Comparison of ENCODE assay signal across 9 mouse cellular contexts in genomic region chr4:135898380-135899049, GRCm38 (mm10). TPM values are rescaled to one million over a fixed set of nuclear protein-coding genes. Genes with fewer than 3 reads are reported as not detected.
A peak's percentile ranks its signal among the peaks of the same experiment; 100 is the strongest.
DNase-seq lines count a peak whose midpoint lies in the region; ATAC-seq lines count a peak whose summit lies in the region.
"Had no signal": no experiment of that assay in that cellular context is flagged by ENCODE, and none has a peak within 500 bp of the region (broad histone marks: within the 10 kb centered on the region; RNA-seq: fewer than 3 reads in every experiment).

No protein-coding gene starts in this region.

- no peaks in the 10 kb centered on the region for H3K9me3 ChIP-seq in kidney, embryonic 14.5 days (ENCODE audit: control insufficient read depth, low read length)
- H3K9me3 ChIP-seq in lung, embryonic 16.5 days (ENCODE audit: control insufficient read depth, low read length), result no peaks in the 10 kb centered on the region
- no peaks in the 10 kb centered on the region for H3K9me3 ChIP-seq in forebrain, embryonic 16.5 days (ENCODE audit: control insufficient read depth, low read length)
- H3K9me3 ChIP-seq in midbrain, embryonic 14.5 days (ENCODE audit: control insufficient read depth, low read length), result no peaks in the 10 kb centered on the region
- H3K9me3 ChIP-seq: lung, embryonic 15.5 days had no signal

- 0 out of 2 replicates have a peak overlapping the region, but pooled peaks have one; percentile 4 for H3K9ac ChIP-seq in kidney, embryonic 14.5 days (ENCODE audit: low read depth, low read length)
- no peak overlapping the region for H3K9ac ChIP-seq in lung, embryonic 16.5 days (ENCODE audit: low read length)
- no peak overlapping the region for H3K9ac ChIP-seq in forebrain, embryonic 16.5 days (replicated peaks; ENCODE audit: low read depth, low read length)
- H3K9ac ChIP-seq in midbrain, embryonic 14.5 days (replicated peaks; ENCODE audit: low read length), result no peak overlapping the region
- H3K9ac ChIP-seq: lung, embryonic 15.5 days had no signal

- WGBS in kidney, embryonic 14.5 days, result 69% methylated on average over 8 of the region's 9 CpGs
- WGBS in lung, embryonic 16.5 days, result 49% methylated on average over 9 of the region's 9 CpGs
- WGBS in forebrain, embryonic 16.5 days, result 82% methylated on average over 8 of the region's 9 CpGs
- 81% methylated on average over 9 of the region's 9 CpGs for WGBS in midbrain, embryonic 14.5 days

- H3K36me3 ChIP-seq in kidney, embryonic 14.5 days (ENCODE audit: control insufficient read depth, insufficient read depth, low read length), result no peaks in the 10 kb centered on the region
- no peaks in the 10 kb centered on the region for H3K36me3 ChIP-seq in lung, embryonic 16.5 days (ENCODE audit: control insufficient read depth, insufficient read depth, low read length)
- no peaks in the 10 kb centered on the region for H3K36me3 ChIP-seq in forebrain, embryonic 16.5 days (ENCODE audit: control insufficient read depth, insufficient read depth)
- H3K36me3 ChIP-seq in midbrain, embryonic 14.5 days (ENCODE audit: control insufficient read depth, insufficient read depth, low read length), result no peaks in the 10 kb centered on the region
- H3K36me3 ChIP-seq: lung, embryonic 15.5 days had no signal

- no peaks in the 10 kb centered on the region for H3K27me3 ChIP-seq in kidney, embryonic 14.5 days (ENCODE audit: control insufficient read depth, insufficient read depth, low read length)
- no peaks in the 10 kb centered on the region for H3K27me3 ChIP-seq in lung, embryonic 16.5 days (ENCODE audit: control insufficient read depth, insufficient read depth, low read depth, low read length)
- H3K27me3 ChIP-seq in forebrain, embryonic 16.5 days (replicated peaks; ENCODE audit: control insufficient read depth, insufficient read depth, low read length), result no peaks in the 10 kb centered on the region
- H3K27me3 ChIP-seq in midbrain, embryonic 14.5 days (ENCODE audit: control insufficient read depth, insufficient read depth, low read length), result no peaks in the 10 kb centered on the region
- H3K27me3 ChIP-seq: lung, embryonic 15.5 days had no signal

- H3K4me2 ChIP-seq in kidney, embryonic 14.5 days (replicated peaks; ENCODE audit: low read depth, low read length), result no peak overlapping the region
- H3K4me2 ChIP-seq in lung, embryonic 16.5 days (ENCODE audit: low read depth, low read length), result no peak overlapping the region
- H3K4me2 ChIP-seq in forebrain, embryonic 16.5 days (ENCODE audit: low read length), result no peak overlapping the region
- H3K4me2 ChIP-seq in midbrain, embryonic 14.5 days (ENCODE audit: low read length), result no peak overlapping the region
- H3K4me2 ChIP-seq: lung, embryonic 15.5 days had no signal

- H3K4me1 ChIP-seq in kidney, embryonic 14.5 days (ENCODE audit: control insufficient read depth, insufficient read depth, low read length), result no peaks in the 10 kb centered on the region
- H3K4me1 ChIP-seq in lung, embryonic 16.5 days (replicated peaks; ENCODE audit: control insufficient read depth, insufficient read depth, low read length), result no peaks in the 10 kb centered on the region
- no peaks in the 10 kb centered on the region for H3K4me1 ChIP-seq in forebrain, embryonic 16.5 days (replicated peaks; ENCODE audit: control insufficient read depth, insufficient read depth, low read length)
- H3K4me1 ChIP-seq in midbrain, embryonic 14.5 days (ENCODE audit: control insufficient read depth, insufficient read depth, low read length), result no peaks in the 10 kb centered on the region
- H3K4me1 ChIP-seq: lung, embryonic 15.5 days had no signal

- ATAC-seq in kidney, embryonic 14.5 days (ENCODE audit: low FRiP score, low TSS enrichment), result no peak
- peak; percentile 83 for ATAC-seq in common myeloid progenitor, adult 5-6 weeks (replicated peaks; ENCODE audit: low read depth, poor library complexity, severe bottlenecking)
- peak; percentile 41; the same call in 1 of the 2 replicates for ATAC-seq in lung, embryonic 16.5 days (ENCODE audit: low read depth)
- no peak for ATAC-seq in forebrain, embryonic 16.5 days
- no peak for ATAC-seq in midbrain, embryonic 14.5 days (ENCODE audit: low FRiP score, low TSS enrichment)

- H3K27ac ChIP-seq in kidney, embryonic 14.5 days (ENCODE audit: low read depth, low read length), result no peak overlapping the region
- H3K27ac ChIP-seq in lung, embryonic 16.5 days (ENCODE audit: low read length), result no peak overlapping the region
- no peak overlapping the region for H3K27ac ChIP-seq in forebrain, embryonic 16.5 days (ENCODE audit: low read length)
- H3K27ac ChIP-seq in midbrain, embryonic 14.5 days (replicated peaks; ENCODE audit: low read depth, low read length), result no peak overlapping the region
- H3K27ac ChIP-seq: lung, embryonic 15.5 days had no signal

- no peak overlapping the region for H3K4me3 ChIP-seq in kidney, embryonic 14.5 days (ENCODE audit: low read length)
- no peak overlapping the region for H3K4me3 ChIP-seq in lung, embryonic 16.5 days (ENCODE audit: low read length)
- H3K4me3 ChIP-seq in forebrain, embryonic 16.5 days (replicated peaks; ENCODE audit: low read length), result no peak overlapping the region
- H3K4me3 ChIP-seq in midbrain, embryonic 14.5 days (replicated peaks; ENCODE audit: low read depth, low read length), result no peak overlapping the region
- H3K4me3 ChIP-seq: lung, embryonic 15.5 days had no signal

- no peak for DNase-seq in kidney, adult 11 months
- peak; percentile 50 to 70 for DNase-seq in thymus, adult 18-20 months
- no peak for DNase-seq in midbrain, embryonic 14.5 days
- no peak for DNase-seq in urinary bladder, postnatal 4 days (ENCODE audit: low spot score in 2 of 2)

RNA-seq across cellular contexts. Expression of gene Cnr2, which starts 3.3 kb away (rescaled TPM):
- 0.10 and 0.45 TPM in 2 replicates for polyA plus RNA-seq in kidney, embryonic 14.5 days (2014; fragmentation: Nextera tagmentation; extraction: Ambion mirVana)
- total RNA-seq in common myeloid progenitor, adult 5-6 weeks (2017), result 9.4 and 10.9 TPM in 2 replicates
- polyA plus RNA-seq in lung, embryonic 16.5 days (2015; fragmentation: Nextera tagmentation; extraction: Ambion mirVana), result 1.3 TPM in 2 replicates
- polyA plus RNA-seq in forebrain, embryonic 16.5 days (2015; fragmentation: Nextera tagmentation; extraction: Ambion mirVana), result 0.12 TPM in 1 of 2 replicates, not detected in the other
- polyA plus RNA-seq in midbrain, embryonic 14.5 days (2014; fragmentation: Nextera tagmentation; extraction: Ambion mirVana), result 0.17 TPM in 1 of 2 replicates, not detected in the other

RNA-seq across cellular contexts. Expression of gene Fuca1, which starts 22.0 kb away (rescaled TPM):
- polyA plus RNA-seq in kidney, embryonic 14.5 days (2014; fragmentation: Nextera tagmentation; extraction: Ambion mirVana), result 57.6 and 69.2 TPM in 2 replicates
- 70.8 and 71.5 TPM in 2 replicates for total RNA-seq in common myeloid progenitor, adult 5-6 weeks (2017)
- 76.4 and 94.8 TPM in 2 replicates for polyA plus RNA-seq in lung, embryonic 16.5 days (2015; fragmentation: Nextera tagmentation; extraction: Ambion mirVana)
- polyA plus RNA-seq in forebrain, embryonic 16.5 days (2015; fragmentation: Nextera tagmentation; extraction: Ambion mirVana), result 52.9 and 58.8 TPM in 2 replicates
- polyA plus RNA-seq in midbrain, embryonic 14.5 days (2014; fragmentation: Nextera tagmentation; extraction: Ambion mirVana), result 57.4 and 62.7 TPM in 2 replicates

RNA-seq across cellular contexts. Expression of gene Pnrc2, which starts 24.9 kb away (rescaled TPM):
- polyA plus RNA-seq in kidney, embryonic 14.5 days (2014; fragmentation: Nextera tagmentation; extraction: Ambion mirVana), result 174 and 209 TPM in 2 replicates
- total RNA-seq in common myeloid progenitor, adult 5-6 weeks (2017), result 146 and 189 TPM in 2 replicates
- polyA plus RNA-seq in lung, embryonic 16.5 days (2015; fragmentation: Nextera tagmentation; extraction: Ambion mirVana), result 217 and 224 TPM in 2 replicates
- polyA plus RNA-seq in forebrain, embryonic 16.5 days (2015; fragmentation: Nextera tagmentation; extraction: Ambion mirVana), result 120 and 140 TPM in 2 replicates
- polyA plus RNA-seq in midbrain, embryonic 14.5 days (2014; fragmentation: Nextera tagmentation; extraction: Ambion mirVana), result 90.8 and 122 TPM in 2 replicates

RNA-seq across cellular contexts. Expression of gene Srsf10, which starts 43.0 kb away (rescaled TPM):
- polyA plus RNA-seq in kidney, embryonic 14.5 days (2014; fragmentation: Nextera tagmentation; extraction: Ambion mirVana), result 334 and 342 TPM in 2 replicates
- 292 and 303 TPM in 2 replicates for total RNA-seq in common myeloid progenitor, adult 5-6 weeks (2017)
- 245 and 264 TPM in 2 replicates for polyA plus RNA-seq in lung, embryonic 16.5 days (2015; fragmentation: Nextera tagmentation; extraction: Ambion mirVana)
- 253 and 294 TPM in 2 replicates for polyA plus RNA-seq in forebrain, embryonic 16.5 days (2015; fragmentation: Nextera tagmentation; extraction: Ambion mirVana)
- polyA plus RNA-seq in midbrain, embryonic 14.5 days (2014; fragmentation: Nextera tagmentation; extraction: Ambion mirVana), result 247 and 266 TPM in 2 replicates

RNA-seq across cellular contexts. Expression of gene Hmgcl, which starts 47.7 kb away (rescaled TPM):
- 81.1 and 81.3 TPM in 2 replicates for polyA plus RNA-seq in kidney, embryonic 14.5 days (2014; fragmentation: Nextera tagmentation; extraction: Ambion mirVana)
- total RNA-seq in common myeloid progenitor, adult 5-6 weeks (2017), result 23.8 and 48.2 TPM in 2 replicates
- 73.0 and 76.9 TPM in 2 replicates for polyA plus RNA-seq in lung, embryonic 16.5 days (2015; fragmentation: Nextera tagmentation; extraction: Ambion mirVana)
- polyA plus RNA-seq in forebrain, embryonic 16.5 days (2015; fragmentation: Nextera tagmentation; extraction: Ambion mirVana), result 62.2 and 67.9 TPM in 2 replicates
- polyA plus RNA-seq in midbrain, embryonic 14.5 days (2014; fragmentation: Nextera tagmentation; extraction: Ambion mirVana), result 57.6 and 61.0 TPM in 2 replicates

Comparison
In these comparisons a context has a peak if more than half of its experiments do, and no peak if none do; other contexts are left out.
1. ATAC-seq: peak in common myeloid progenitor, adult 5-6 weeks (single experiment) and lung, embryonic 16.5 days (single experiment); none in kidney, embryonic 14.5 days (single experiment), forebrain, embryonic 16.5 days (single experiment) and midbrain, embryonic 14.5 days (single experiment).
2. DNase-seq: peak in thymus, adult 18-20 months (2 of 2); none in kidney, adult 11 months (single experiment), midbrain, embryonic 14.5 days (single experiment) and urinary bladder, postnatal 4 days (0 of 2).